Mouse (Mus musculus) midbrain, postnatal 0 days (tissue): ENCODE measurements around the gene Sel1l3. TPM values are rescaled to one million over a fixed set of nuclear protein-coding genes. Genes with fewer than 3 reads are reported as not detected.

Experiments
- ATAC-seq: fragments of 200-750 bp; cut with Nextera tagmentation; 2 replicates; pipeline ENCODE4 v1.8.0; 2017; ENCODE audit warnings: moderate number of reproducible peaks, mild to moderate bottlenecking, moderate TSS enrichment, moderate library complexity; ENCODE audit not compliant: low FRiP score
- DNase-seq: peaks from one replicate; pipeline ENCODE4 v3.0.0-alpha.2; 2015; ENCODE audit warnings: low spot score
- H3K27ac ChIP-seq: fragments of 300-500 bp; sonication (generic); 2 replicates; pipeline ENCODE4 v1.5.1; 2014; ENCODE audit warnings: low read depth, mild to moderate bottlenecking, low read length, mixed read lengths
- H3K27me3 ChIP-seq: fragments of 300-500 bp; sonication (generic); 2 replicates; pipeline ENCODE4 v1.6.1; 2014; ENCODE audit warnings: low read length, control low read depth, mixed read lengths; ENCODE audit not compliant: insufficient read depth
- H3K36me3 ChIP-seq: fragments of 300-500 bp; sonication (generic); 2 replicates; pipeline ENCODE4 v1.6.1; 2014; ENCODE audit warnings: low read length, control low read depth, mixed read lengths; ENCODE audit not compliant: insufficient read depth
- H3K4me1 ChIP-seq: fragments of 300-500 bp; sonication (generic); 2 replicates; pipeline ENCODE4 v1.6.1; 2014; ENCODE audit warnings: mild to moderate bottlenecking, control low read depth, antibody characterized with exemption, low read length, mixed read lengths; ENCODE audit not compliant: insufficient read depth
- H3K4me2 ChIP-seq: fragments of 300-500 bp; sonication (generic); 2 replicates; pipeline ENCODE4 v1.6.1; 2014; ENCODE audit warnings: low read depth, mild to moderate bottlenecking, low read length, mixed read lengths; ENCODE audit not compliant: poor library complexity, severe bottlenecking
- H3K4me3 ChIP-seq: fragments of 300-500 bp; sonication (generic); 2 replicates; pipeline ENCODE4 v1.5.1; 2014; ENCODE audit warnings: low read depth, mild to moderate bottlenecking, low read length, moderate library complexity
- H3K9ac ChIP-seq: fragments of 300-500 bp; sonication (generic); replicated peaks from 2 replicates; pipeline ENCODE4 v1.6.1; 2014; ENCODE audit warnings: mild to moderate bottlenecking, low read length, moderate library complexity, mixed read lengths; ENCODE audit not compliant: poor library complexity, severe bottlenecking
- H3K9me3 ChIP-seq: fragments of 300-500 bp; sonication (generic); 2 replicates; pipeline ENCODE4 v1.6.1; 2016; ENCODE audit warnings: low read length, control low read depth
- CTCF ChIP-seq: IDR thresholded peaks from 2 replicates; pipeline ENCODE4 v1.5.1; 2016; ENCODE audit warnings: antibody characterized with exemption, mild to moderate bottlenecking
- WGBS: fragments of 180-500 bp; shearing (Covaris S2); extraction: QIAGEN DNeasy Blood & Tissue Kit; methylation state at CpG from one replicate; pipeline ENCODE4 v1.1.7; 2014; 5-methylcytosine and 5-hydroxymethylcytosine counted together
- polyA plus RNA-seq: library from polyadenylated mRNA; unstranded; fragments of >200 nt; fragmentation: Nextera tagmentation; extraction: Ambion mirVana; gene quantifications from 2 replicates; pipeline ENCODE4 v1.2.1, GENCODE M21; 2015
- total RNA-seq: library from RNA; depleted of rRNA; stranded (reverse); fragments of >200 nt; gene quantifications from 2 replicates; pipeline ENCODE4 v1.2.3, GENCODE M21; 2014

The Sel1l3 gene
- total and polyA plus RNA-seq, 2 experiments from 2014 or later = 4.7 to 19.0 TPM

- ATAC-seq (no peak), DNase-seq (no peak)
- TF ChIP-seq CTCF = no peak
- Histone ChIP-seq H3K4me1 (no peaks in the 10 kb centered on the region), H3K27me3 (no peaks in the 10 kb centered on the region), H3K9ac (no peak overlapping the region), H3K9me3 (no peaks in the 10 kb centered on the region), H3K36me3 (no peaks in the 10 kb centered on the region), H3K27ac (no peak overlapping the region), H3K4me2 (no peak overlapping the region), H3K4me3 (no peak overlapping the region)
- WGBS = 88% methylated on average over 3 of the region's 3 CpGs
These were observed 54.6 kb downstream of the Sel1l3 start for GRCm38 (mm10) chr5:53159166-53159565.

GRCm38 (mm10) chr5:53155985-53156679, 57.6 kb downstream of the Sel1l3 start:
- Histone ChIP-seq H3K9me3 (no peaks in the 10 kb centered on the region), H3K27ac (no peak overlapping the region), H3K4me1 (no peaks in the 10 kb centered on the region), H3K9ac (no peak overlapping the region), H3K27me3 (no peaks in the 10 kb centered on the region), H3K36me3 (no peaks in the 10 kb centered on the region), H3K4me3 (no peak overlapping the region), H3K4me2 (no peak overlapping the region)
- WGBS = 63% methylated on average over 13 of the region's 13 CpGs
- ATAC-seq (no peak), DNase-seq (no peak)
- no peak for TF ChIP-seq CTCF

- no peaks in the 10 kb centered on the region for H3K27me3 ChIP-seq
- no peaks in the 10 kb centered on the region for H3K36me3 ChIP-seq
- no peaks in the 10 kb centered on the region for H3K4me1 ChIP-seq
- H3K4me2 ChIP-seq = no peak overlapping the region
- TF ChIP-seq CTCF = no peak
- H3K4me3 ChIP-seq = no peak overlapping the region
- no peak overlapping the region for H3K9ac ChIP-seq
- 90% methylated on average over 2 of the region's 2 CpGs for WGBS
- ATAC-seq (no peak), DNase-seq (no peak)
- no peaks in the 10 kb centered on the region for H3K9me3 ChIP-seq
- H3K27ac ChIP-seq = no peak overlapping the region
These were observed 59.2 kb downstream of the Sel1l3 start for GRCm38 (mm10) chr5:53154501-53154900.

GRCm38 (mm10) chr5:53154078-53154477, 59.6 kb downstream of the Sel1l3 start:
- no peak for TF ChIP-seq CTCF
- DNase-seq = no peak
- no peaks in the 10 kb centered on the region for H3K36me3 ChIP-seq
- no peaks in the 10 kb centered on the region for H3K27me3 ChIP-seq
- no peaks in the 10 kb centered on the region for H3K9me3 ChIP-seq
- no peak overlapping the region for H3K9ac ChIP-seq
- no peak overlapping the region for H3K4me2 ChIP-seq
- no peaks in the 10 kb centered on the region for H3K4me1 ChIP-seq
- H3K4me3 ChIP-seq = no peak overlapping the region
- 84% methylated on average over 2 of the region's 2 CpGs for WGBS
- no peak overlapping the region for H3K27ac ChIP-seq
- ATAC-seq = no peak

GRCm38 (mm10) chr5:53153144-53153543, 60.6 kb downstream of the Sel1l3 start:
- ATAC-seq (no peak), DNase-seq (no peak)
- no peaks in the 10 kb centered on the region for H3K36me3 ChIP-seq
- WGBS = 78% methylated on average over 5 of the region's 5 CpGs
- H3K4me1 ChIP-seq = no peaks in the 10 kb centered on the region
- H3K9ac ChIP-seq = no peak overlapping the region
- no peak for TF ChIP-seq CTCF
- no peaks in the 10 kb centered on the region for H3K27me3 ChIP-seq
- H3K27ac ChIP-seq = no peak overlapping the region
- H3K9me3 ChIP-seq = no peaks in the 10 kb centered on the region
- H3K4me3 ChIP-seq = no peak overlapping the region
- H3K4me2 ChIP-seq = no peak overlapping the region

- Histone ChIP-seq H3K27me3 (no peaks in the 10 kb centered on the region), H3K4me1 (no peaks in the 10 kb centered on the region)
- no peak for DNase-seq
These were observed 62.3 kb downstream of the Sel1l3 start for GRCm38 (mm10) chr5:53151379-53151960.

More at GRCm38 (mm10) chr5:53151379-53151960, 62.3 kb downstream of the Sel1l3 start:
- H3K9ac ChIP-seq = no peak overlapping the region
- H3K4me3 ChIP-seq = no peak overlapping the region
- H3K9me3 ChIP-seq = no peaks in the 10 kb centered on the region
- 65% methylated on average over 18 of the region's 18 CpGs for WGBS
- H3K36me3 ChIP-seq = no peaks in the 10 kb centered on the region
- no peak for ATAC-seq
- no peak overlapping the region for H3K27ac ChIP-seq
- no peak for TF ChIP-seq CTCF
- H3K4me2 ChIP-seq = no peak overlapping the region
